Mouse (Mus musculus): ENCODE results near the gene Desi1.
A peak's percentile ranks its signal among the peaks of the same experiment; 100 is the strongest.

The Desi1 gene

DNA sequence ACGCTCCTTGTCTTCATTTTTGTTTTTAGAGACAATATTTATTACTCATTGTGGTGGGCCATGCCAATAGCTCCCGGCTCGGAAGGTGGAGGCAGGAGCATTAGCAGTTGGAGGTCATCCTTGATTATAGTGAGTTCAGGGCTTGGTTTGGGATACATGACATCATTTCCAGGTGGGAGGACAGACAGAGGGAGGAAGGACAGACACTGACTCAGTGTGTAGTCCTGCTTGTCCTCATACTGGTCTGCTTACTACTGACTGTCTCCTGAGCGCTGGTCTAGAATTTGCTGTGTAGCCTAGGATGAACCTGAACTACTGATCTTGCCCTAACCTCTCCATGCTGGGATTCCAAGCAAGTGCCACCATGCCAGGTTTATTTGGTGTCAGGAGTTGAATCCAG is at the start of gene Desi1:
Gene Desi1 (minus strand): TSS at position 101 of the 400 bp plus-strand sequence.
- no peak for DNase-seq (ENCODE audit: low read depth, low spot score)

GRCm38 (mm10) chr15:82081161-82081560 is 47.5 kb upstream of the Desi1 start:
- peak; percentile 35 for DNase-seq (ENCODE audit: low read depth, low spot score)

GRCm38 (mm10) chr15:82079883-82080282 is 46.2 kb upstream of the Desi1 start:
- DNase-seq (ENCODE audit: low read depth, low spot score), result no peak

- DNase-seq (ENCODE audit: low read depth, low spot score), result no peak
Measured at GRCm38 (mm10) chr15:82073490-82073889, 39.8 kb upstream of the Desi1 start.

DNA sequence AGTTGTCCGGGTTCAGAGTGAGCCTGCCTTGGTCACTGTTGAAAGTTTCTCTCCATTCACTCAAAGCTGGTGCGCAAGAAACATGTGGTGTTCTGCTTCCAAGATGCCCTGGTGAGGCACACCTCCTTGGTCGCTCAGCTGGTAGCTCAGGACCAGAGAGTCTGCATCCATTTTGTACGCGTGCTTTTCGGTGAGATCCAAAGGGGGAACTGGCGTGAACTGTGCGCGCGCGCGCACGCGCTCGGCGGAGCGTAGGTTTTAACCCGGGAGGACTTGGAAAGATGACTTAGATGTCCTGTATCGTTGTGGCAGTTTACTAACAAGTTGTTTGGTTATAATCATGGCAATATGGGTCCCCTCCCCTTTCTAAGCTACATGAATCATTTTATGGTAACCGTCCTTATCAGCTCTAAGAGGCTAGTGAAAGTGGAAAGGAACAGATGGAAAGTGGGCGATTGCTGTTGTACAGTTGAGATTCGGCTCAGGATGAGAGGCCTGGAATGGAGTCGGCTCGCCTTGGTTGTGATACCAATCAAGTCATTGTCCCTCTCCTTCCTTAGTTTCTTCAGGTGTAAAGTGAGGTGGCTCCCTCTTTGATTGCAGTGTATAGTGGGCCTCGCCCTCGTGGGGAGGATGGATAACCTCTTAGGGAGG is 38.3 kb upstream of the Desi1 start:
- no peak for DNase-seq (ENCODE audit: low read depth, low spot score)

- no peak for DNase-seq (ENCODE audit: low read depth, low spot score)
Measured at GRCm38 (mm10) chr15:82069898-82070297, 36.2 kb upstream of the Desi1 start, which contains the start of gene Mei1. Gene Mei1, plus strand, starts transcription at chr15:82069996.

- DNase-seq (ENCODE audit: low read depth, low spot score), result peak; percentile 80
Measured at GRCm38 (mm10) chr15:82065511-82065910, 31.8 kb upstream of the Desi1 start.

GRCm38 (mm10) chr15:82063909-82064308 is 30.2 kb upstream of the Desi1 start:
- no peak for DNase-seq (ENCODE audit: low read depth, low spot score)

DNA sequence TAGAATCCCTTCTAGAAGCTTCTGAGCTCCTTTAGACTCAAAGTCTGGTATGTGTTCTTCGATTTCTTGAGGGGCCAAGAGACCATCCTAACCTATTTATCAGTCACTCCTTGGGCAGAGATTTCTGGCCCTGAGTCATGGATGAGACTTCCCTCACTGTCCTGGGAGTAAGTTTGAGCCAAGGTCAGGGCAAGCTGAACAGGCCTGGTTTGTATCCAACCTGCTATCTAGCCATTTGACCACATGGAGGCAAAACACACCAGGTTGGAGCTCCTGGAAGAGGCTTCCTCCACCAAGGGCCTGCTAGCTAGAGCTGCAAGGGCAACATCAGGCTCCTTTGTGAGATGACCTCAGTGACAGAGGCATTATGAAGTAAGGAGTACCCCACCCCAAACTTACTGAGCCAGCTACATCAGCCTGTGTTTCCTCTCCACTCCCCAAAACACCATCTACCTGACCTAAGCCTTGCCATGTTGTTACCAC is 25.1 kb upstream of the Desi1 start, which contains the start of gene 4930407I10Rik:
Gene 4930407I10Rik (plus strand): TSS at position 433 of the 483 bp plus-strand sequence.
- DNase-seq (ENCODE audit: low read depth, low spot score), result no peak

GRCm38 (mm10) chr15:82052544-82052943 is 18.9 kb upstream of the Desi1 start:
- DNase-seq (ENCODE audit: low read depth, low spot score), result no peak

- peak; percentile 83 for DNase-seq (ENCODE audit: low read depth, low spot score)
Measured at GRCm38 (mm10) chr15:82047080-82047883, 13.6 kb upstream of the Desi1 start, which contains the start of gene Snu13. Gene Snu13, minus strand, starts transcription at chr15:82047598.

GRCm38 (mm10) chr15:82046246-82046891 is 12.7 kb upstream of the Desi1 start:
- DNase-seq (ENCODE audit: low read depth, low spot score), result no peak

DNA sequence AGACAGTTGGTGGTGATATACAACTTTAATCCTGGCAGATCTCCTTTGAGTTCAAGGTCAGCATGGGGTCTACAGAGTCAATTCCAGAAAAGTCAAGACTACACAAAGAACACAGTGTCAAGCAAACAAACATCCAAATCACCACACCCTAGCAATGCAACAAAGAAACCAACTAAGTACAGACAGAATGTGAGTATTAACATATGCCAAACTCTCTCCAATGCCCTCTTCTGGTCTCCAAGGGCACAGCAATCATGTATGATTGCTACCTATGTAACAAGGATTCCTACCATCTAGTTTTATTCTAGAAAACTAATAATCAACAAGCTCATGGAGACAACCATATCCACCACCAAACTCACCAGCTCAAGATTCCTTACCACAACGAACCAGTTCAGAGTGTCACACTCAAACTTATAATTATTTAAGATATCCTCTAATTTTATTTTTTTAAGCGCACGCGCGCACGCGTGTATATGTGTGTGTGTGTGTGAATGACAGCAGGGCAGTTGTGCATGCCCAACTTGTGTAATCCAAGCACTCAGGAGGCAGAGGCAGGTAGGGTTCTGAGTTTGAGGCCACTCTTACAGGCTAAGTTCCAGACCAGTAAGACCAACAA is 10.6 kb upstream of the Desi1 start:
- DNase-seq (ENCODE audit: low read depth, low spot score), result no peak

DNA sequence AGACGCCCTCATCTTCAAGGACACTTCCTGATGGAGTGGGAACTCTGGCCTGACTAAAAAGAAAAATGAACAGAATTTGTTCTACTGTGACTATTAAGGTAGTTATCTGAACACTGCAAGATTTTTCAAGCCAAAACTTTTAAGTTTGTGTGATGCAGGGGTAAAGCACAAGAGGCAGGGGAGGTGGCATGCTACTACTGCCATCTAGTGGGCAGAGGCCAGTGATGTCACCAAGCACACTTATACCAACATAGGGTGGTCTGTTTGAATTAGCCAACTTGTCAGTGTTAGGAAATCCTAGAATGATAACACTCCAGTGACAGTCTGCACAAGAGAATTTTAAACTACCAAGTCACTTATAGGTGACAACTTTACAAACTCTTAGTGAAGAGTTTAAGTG is 7.0 kb upstream of the Desi1 start:
- peak; percentile 46 for DNase-seq (ENCODE audit: low read depth, low spot score)

GRCm38 (mm10) chr15:82035904-82036689 is 2.4 kb upstream of the Desi1 start:
- DNase-seq (ENCODE audit: low read depth, low spot score), result no peak

- no peak for DNase-seq (ENCODE audit: low read depth, low spot score)
Measured at GRCm38 (mm10) chr15:82032386-82032785, 1.3 kb downstream of the Desi1 start.

- DNase-seq (ENCODE audit: low read depth, low spot score), result no peak
Measured at GRCm38 (mm10) chr15:82027726-82028125, 5.9 kb downstream of the Desi1 start.

GRCm38 (mm10) chr15:82027276-82027675 is 6.4 kb downstream of the Desi1 start:
- DNase-seq (ENCODE audit: low read depth, low spot score), result no peak

- DNase-seq (ENCODE audit: low read depth, low spot score), result no peak
Measured at GRCm38 (mm10) chr15:82023965-82024635, 9.6 kb downstream of the Desi1 start.

GRCm38 (mm10) chr15:82022535-82023088 is 11.1 kb downstream of the Desi1 start:
- DNase-seq (ENCODE audit: low read depth, low spot score), result no peak

All from retina, postnatal 7 days (tissue).